Mouse (Mus musculus): ENCODE data around the gene Ppp1r9b. TPM values are rescaled to one million over a fixed set of nuclear protein-coding genes. Genes with fewer than 3 reads are reported as not detected.

Ppp1r9b gene
- 20.8 and 21.8 TPM in 2 replicates for polyA plus RNA-seq (2014; fragmentation: Nextera tagmentation; extraction: Ambion mirVana)

GRCm38 (mm10) chr11:94990749-94991577 is at the start of gene Ppp1r9b:
Ppp1r9b (plus strand) TSS chr11:94991035.
- H3K27me3 ChIP-seq (replicated peaks; ENCODE audit: control insufficient read depth, insufficient read depth, low read length), result no peaks in the 10 kb centered on the region
- H3K4me2 ChIP-seq (ENCODE audit: low read length), result peak within 1 kb of the TSS; percentile 99
- peak; percentile 93 for DNase-seq (ENCODE audit: low spot score)
- H3K4me3 ChIP-seq (ENCODE audit: low read depth, low read length), result peak within 1 kb of the TSS; percentile 86
- peaks cover 45% of the 10 kb centered on the region for H3K4me1 ChIP-seq (ENCODE audit: control insufficient read depth, insufficient read depth, low read length)
- 0 out of 2 replicates have a peak, but pooled peaks cover 13% of the 10 kb centered on the region for H3K36me3 ChIP-seq (ENCODE audit: control insufficient read depth, insufficient read depth, low read length)
- no peaks in the 10 kb centered on the region for H3K9me3 ChIP-seq (replicated peaks; ENCODE audit: control insufficient read depth, low read length)
- peak; percentile 88 for ATAC-seq
- H3K9ac ChIP-seq (ENCODE audit: low read length), result peak within 1 kb of the TSS; percentile 94
- WGBS, result under 1% methylated on average over 66 of the region's 69 CpGs
- H3K27ac ChIP-seq (ENCODE audit: low read depth, low read length), result peak within 1 kb of the TSS; percentile 94

- 52% methylated on average over 9 of the region's 9 CpGs for WGBS
- no peaks in the 10 kb centered on the region for H3K9me3 ChIP-seq (replicated peaks; ENCODE audit: control insufficient read depth, low read length)
- no peak overlapping the region for H3K4me2 ChIP-seq (ENCODE audit: low read length)
- DNase-seq (ENCODE audit: low spot score) (no peak), ATAC-seq (no peak)
- H3K27me3 ChIP-seq (replicated peaks; ENCODE audit: control insufficient read depth, insufficient read depth, low read length), result peaks cover 24% of the 10 kb centered on the region
- H3K4me3 ChIP-seq (ENCODE audit: low read depth, low read length), result no peak overlapping the region
- H3K9ac ChIP-seq (ENCODE audit: low read length), result no peak overlapping the region
- H3K27ac ChIP-seq (ENCODE audit: low read depth, low read length), result no peak overlapping the region
- H3K36me3 ChIP-seq (ENCODE audit: control insufficient read depth, insufficient read depth, low read length), result no peaks in the 10 kb centered on the region
- H3K4me1 ChIP-seq (ENCODE audit: control insufficient read depth, insufficient read depth, low read length), result peaks cover 8% of the 10 kb centered on the region
Measured at GRCm38 (mm10) chr11:94941121-94941520, 49.7 kb upstream of the Ppp1r9b start.

- Histone ChIP-seq H3K27me3 (replicated peaks; ENCODE audit: control insufficient read depth, insufficient read depth, low read length) (peaks cover 20% of the 10 kb centered on the region), H3K4me2 (ENCODE audit: low read length) (no peak overlapping the region), H3K4me1 (ENCODE audit: control insufficient read depth, insufficient read depth, low read length) (peaks cover 8% of the 10 kb centered on the region), H3K36me3 (ENCODE audit: control insufficient read depth, insufficient read depth, low read length) (no peaks in the 10 kb centered on the region), H3K9ac (ENCODE audit: low read length) (no peak overlapping the region), H3K9me3 (replicated peaks; ENCODE audit: control insufficient read depth, low read length) (no peaks in the 10 kb centered on the region), H3K4me3 (ENCODE audit: low read depth, low read length) (no peak overlapping the region), H3K27ac (ENCODE audit: low read depth, low read length) (no peak overlapping the region)
- no peak for DNase-seq (ENCODE audit: low spot score)
- ATAC-seq, result no peak
- WGBS, result 86% methylated on average over 8 of the region's 8 CpGs
Measured at GRCm38 (mm10) chr11:94941776-94942175, 49.1 kb upstream of the Ppp1r9b start.

GRCm38 (mm10) chr11:94942282-94943023 is 48.4 kb upstream of the Ppp1r9b start:
- ATAC-seq, result no peak
- Histone ChIP-seq H3K9me3 (replicated peaks; ENCODE audit: control insufficient read depth, low read length) (no peaks in the 10 kb centered on the region), H3K36me3 (ENCODE audit: control insufficient read depth, insufficient read depth, low read length) (no peaks in the 10 kb centered on the region), H3K4me3 (ENCODE audit: low read depth, low read length) (no peak overlapping the region), H3K4me2 (ENCODE audit: low read length) (no peak overlapping the region), H3K27me3 (replicated peaks; ENCODE audit: control insufficient read depth, insufficient read depth, low read length) (peaks cover 19% of the 10 kb centered on the region), H3K27ac (ENCODE audit: low read depth, low read length) (no peak overlapping the region), H3K9ac (ENCODE audit: low read length) (no peak overlapping the region), H3K4me1 (ENCODE audit: control insufficient read depth, insufficient read depth, low read length) (peaks cover 5% of the 10 kb centered on the region)
- DNase-seq (ENCODE audit: low spot score), result no peak
- WGBS, result 54% methylated on average over 13 of the region's 13 CpGs

GRCm38 (mm10) chr11:94943054-94943453 is 47.8 kb upstream of the Ppp1r9b start:
- Histone ChIP-seq H3K4me3 (ENCODE audit: low read depth, low read length) (no peak overlapping the region), H3K27me3 (replicated peaks; ENCODE audit: control insufficient read depth, insufficient read depth, low read length) (peaks cover 15% of the 10 kb centered on the region), H3K27ac (ENCODE audit: low read depth, low read length) (no peak overlapping the region), H3K36me3 (ENCODE audit: control insufficient read depth, insufficient read depth, low read length) (no peaks in the 10 kb centered on the region), H3K9me3 (replicated peaks; ENCODE audit: control insufficient read depth, low read length) (no peaks in the 10 kb centered on the region), H3K4me1 (ENCODE audit: control insufficient read depth, insufficient read depth, low read length) (no peaks in the 10 kb centered on the region), H3K4me2 (ENCODE audit: low read length) (no peak overlapping the region), H3K9ac (ENCODE audit: low read length) (no peak overlapping the region)
- WGBS, result 81% methylated on average over 15 of the region's 15 CpGs
- no peak for ATAC-seq
- DNase-seq (ENCODE audit: low spot score), result no peak

GRCm38 (mm10) chr11:94944295-94944694 is 46.5 kb upstream of the Ppp1r9b start:
- Histone ChIP-seq H3K4me1 (ENCODE audit: control insufficient read depth, insufficient read depth, low read length) (no peaks in the 10 kb centered on the region), H3K9ac (ENCODE audit: low read length) (no peak overlapping the region), H3K4me2 (ENCODE audit: low read length) (no peak overlapping the region), H3K9me3 (replicated peaks; ENCODE audit: control insufficient read depth, low read length) (no peaks in the 10 kb centered on the region), H3K36me3 (ENCODE audit: control insufficient read depth, insufficient read depth, low read length) (no peaks in the 10 kb centered on the region), H3K27ac (ENCODE audit: low read depth, low read length) (no peak overlapping the region), H3K4me3 (ENCODE audit: low read depth, low read length) (no peak overlapping the region), H3K27me3 (replicated peaks; ENCODE audit: control insufficient read depth, insufficient read depth, low read length) (0 out of 2 replicates have a peak, but pooled peaks cover 3% of the 10 kb centered on the region)
- WGBS, result 20% methylated on average over 8 of the region's 8 CpGs
- no peak for ATAC-seq
- no peak for DNase-seq (ENCODE audit: low spot score)

GRCm38 (mm10) chr11:94945236-94945635 is 45.6 kb upstream of the Ppp1r9b start:
- no peaks in the 10 kb centered on the region for H3K36me3 ChIP-seq (ENCODE audit: control insufficient read depth, insufficient read depth, low read length)
- H3K4me1 ChIP-seq (ENCODE audit: control insufficient read depth, insufficient read depth, low read length), result no peaks in the 10 kb centered on the region
- 90% methylated on average over 12 of the region's 12 CpGs for WGBS
- no peak for ATAC-seq
- H3K4me2 ChIP-seq (ENCODE audit: low read length), result no peak overlapping the region
- DNase-seq (ENCODE audit: low spot score), result no peak
- H3K4me3 ChIP-seq (ENCODE audit: low read depth, low read length), result no peak overlapping the region
- 0 out of 2 replicates have a peak, but pooled peaks cover 3% of the 10 kb centered on the region for H3K27me3 ChIP-seq (replicated peaks; ENCODE audit: control insufficient read depth, insufficient read depth, low read length)
- H3K9me3 ChIP-seq (replicated peaks; ENCODE audit: control insufficient read depth, low read length), result no peaks in the 10 kb centered on the region
- no peak overlapping the region for H3K9ac ChIP-seq (ENCODE audit: low read length)
- H3K27ac ChIP-seq (ENCODE audit: low read depth, low read length), result no peak overlapping the region

- ATAC-seq (peak; percentile 67), DNase-seq (ENCODE audit: low spot score) (peak; percentile 63)
- no peak overlapping the region for H3K4me3 ChIP-seq (ENCODE audit: low read depth, low read length)
- H3K27ac ChIP-seq (ENCODE audit: low read depth, low read length), result peak overlapping the region; percentile 64; the same call in 1 of the 2 replicates
- 3% methylated on average over 6 of the region's 6 CpGs for WGBS
- peaks cover 7% of the 10 kb centered on the region for H3K4me1 ChIP-seq (ENCODE audit: control insufficient read depth, insufficient read depth, low read length)
- H3K9me3 ChIP-seq (replicated peaks; ENCODE audit: control insufficient read depth, low read length), result no peaks in the 10 kb centered on the region
- 0 out of 2 replicates have a peak overlapping the region, but pooled peaks have one; percentile 5 for H3K4me2 ChIP-seq (ENCODE audit: low read length)
- 0 out of 2 replicates have a peak overlapping the region, but pooled peaks have one; percentile 25 for H3K9ac ChIP-seq (ENCODE audit: low read length)
- H3K27me3 ChIP-seq (replicated peaks; ENCODE audit: control insufficient read depth, insufficient read depth, low read length), result no peaks in the 10 kb centered on the region
- H3K36me3 ChIP-seq (ENCODE audit: control insufficient read depth, insufficient read depth, low read length), result no peaks in the 10 kb centered on the region
Measured at GRCm38 (mm10) chr11:94952169-94952568, 38.7 kb upstream of the Ppp1r9b start.

Data from forebrain, embryonic 14.5 days (tissue).